Mouse (Mus musculus): ENCODE results near the gene Gramd1a.

DNA sequence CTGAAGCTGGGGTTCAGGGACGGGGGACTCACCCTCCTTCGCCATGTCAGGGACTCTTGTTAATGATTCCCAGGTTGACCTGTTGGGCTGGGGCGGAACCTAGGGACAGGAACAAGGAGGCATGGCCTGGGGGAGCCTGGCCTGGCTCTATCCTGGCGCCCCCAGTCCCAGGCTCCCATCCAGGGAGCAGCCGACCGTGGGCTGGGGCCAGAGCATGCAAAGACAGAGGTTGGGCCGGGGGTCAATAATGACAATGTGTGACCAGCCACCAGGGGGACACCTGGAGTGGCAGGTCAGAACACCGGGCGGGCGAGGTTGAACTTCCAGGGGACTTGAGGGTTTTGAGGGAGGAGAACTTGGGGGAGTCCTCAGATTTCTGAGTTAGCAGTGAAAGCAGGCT, 41.0 kb downstream of the Gramd1a start:
- TF ChIP-seq CTCF (IDR thresholded peaks at IDR 0.05; ENCODE audit: low read depth), result no peak
- no peak for TF ChIP-seq EP300 (IDR thresholded peaks at IDR 0.05; ENCODE audit: low read depth)
